Mouse (Mus musculus): ENCODE measurements around the gene Dhrs3. TPM values are rescaled to one million over a fixed set of nuclear protein-coding genes. Genes with fewer than 3 reads are reported as not detected.

Gene Dhrs3
- total and polyA plus RNA-seq, 3 experiments, result 7.9 to 37.7 (median 10.5) TPM

- Histone ChIP-seq H3K36me3 (replicated peaks in 1 of 2; ENCODE audit: control insufficient read depth in 1 of 2, insufficient read depth in 1 of 2, low read length in 1 of 2) (no peaks in the 10 kb centered on the region), H3K9ac (ENCODE audit: insufficient read depth, low read depth) (no peak overlapping the region), H3K4me2 (ENCODE audit: insufficient read depth, low read depth, poor library complexity, severe bottlenecking) (no peak overlapping the region), H3K9me3 (replicated peaks; ENCODE audit: low read length) (no peaks in the 10 kb centered on the region), H3K4me1 (ENCODE audit: control insufficient read depth in 1 of 2, insufficient read depth in 2 of 2) (no peaks in the 10 kb centered on the region), H3K4me3 (replicated peaks in 1 of 3; ENCODE audit: low read depth in 2 of 3, low read length in 2 of 3, poor library complexity in 1 of 3) (no peak overlapping the region), H3K27me3 (replicated peaks) (peaks cover 1% of the 10 kb centered on the region), H3K27ac (ENCODE audit: insufficient read depth, low read depth) (no peak overlapping the region), H3K79me2 (replicated peaks; ENCODE audit: control insufficient read depth, extremely low read depth, insufficient read depth, poor library complexity, severe bottlenecking) (no peaks in the 10 kb centered on the region)
- dilution Hi-C loops (cut with MboI; ENCODE audit: extremely low pct_ligation_motif_present, extremely low pct_unique_long_range_greater_than_20kb, low sequenced_read_pairs), result no loop called here
- DNase-seq (ENCODE audit: extremely low read depth), result no peak
- TF ChIP-seq JUND (conservative IDR thresholded peaks at IDR 0.05; ENCODE audit: low read depth, low read length) (no peak), RAD21 (IDR thresholded peaks at IDR 0.05; ENCODE audit: low read depth, low read length) (no peak), E2F4 (IDR thresholded peaks at IDR 0.05; ENCODE audit: insufficient replicate concordance, low read depth, low read length) (no peak), ZKSCAN1 (IDR thresholded peaks at IDR 0.05; ENCODE audit: borderline replicate concordance, low read depth, low read length) (no peak), ELF1 (IDR thresholded peaks at IDR 0.05; ENCODE audit: low read depth, low read length) (no peak), MAFK (IDR thresholded peaks at IDR 0.05; ENCODE audit: insufficient replicate concordance, low read length) (peak; percentile 67; the same call in 1 of the 2 replicates), CHD1 (IDR thresholded peaks at IDR 0.05; ENCODE audit: low read depth, low read length) (no peak), MYC (IDR thresholded peaks at IDR 0.05; ENCODE audit: low read depth, low read length) (no peak)
- in situ Hi-C loops (cut with MboI; ENCODE audit: low pct_ligation_motif_present, low pct_unique_long_range_greater_than_20kb, low sequenced_read_pairs), result no loop called here
These were observed 24.0 kb upstream of the Dhrs3 start for GRCm38 (mm10) chr4:144868584-144868983.

- in situ Hi-C loops (cut with MboI; ENCODE audit: low pct_ligation_motif_present, low pct_unique_long_range_greater_than_20kb, low sequenced_read_pairs), result no loop called here
- Histone ChIP-seq H3K36me3 (replicated peaks in 1 of 2; ENCODE audit: control insufficient read depth in 1 of 2, insufficient read depth in 1 of 2, low read length in 1 of 2) (no peaks in the 10 kb centered on the region), H3K27ac (ENCODE audit: insufficient read depth, low read depth) (no peak overlapping the region)
These were observed 19.7 kb upstream of the Dhrs3 start for GRCm38 (mm10) chr4:144872905-144873304.

More at GRCm38 (mm10) chr4:144872905-144873304, 19.7 kb upstream of the Dhrs3 start:
- dilution Hi-C loops (cut with MboI; ENCODE audit: extremely low pct_ligation_motif_present, extremely low pct_unique_long_range_greater_than_20kb, low sequenced_read_pairs), result no loop called here
- peak; percentile 33 for DNase-seq (ENCODE audit: extremely low read depth)
- H3K9me3 ChIP-seq (replicated peaks; ENCODE audit: low read length), result no peaks in the 10 kb centered on the region
- no peak overlapping the region for H3K4me2 ChIP-seq (ENCODE audit: insufficient read depth, low read depth, poor library complexity, severe bottlenecking)
- H3K4me3 ChIP-seq (replicated peaks in 1 of 3; ENCODE audit: low read depth in 2 of 3, low read length in 2 of 3, poor library complexity in 1 of 3), result no peak overlapping the region
- H3K4me1 ChIP-seq (ENCODE audit: control insufficient read depth in 1 of 2, insufficient read depth in 2 of 2), result no peaks in the 10 kb centered on the region
- no peak overlapping the region for H3K9ac ChIP-seq (ENCODE audit: insufficient read depth, low read depth)
- no peaks in the 10 kb centered on the region for H3K27me3 ChIP-seq (replicated peaks)
- H3K79me2 ChIP-seq (replicated peaks; ENCODE audit: control insufficient read depth, extremely low read depth, insufficient read depth, poor library complexity, severe bottlenecking), result no peaks in the 10 kb centered on the region
- TF ChIP-seq CTCF (conservative IDR thresholded peaks at IDR 0.05 in 1 of 2, IDR thresholded peaks at IDR 0.05 in 1 of 2; ENCODE audit: low read depth in 2 of 2, low read length in 2 of 2) (peak; percentile 56 to 75; a peak in 3 of 4 replicates), ZMIZ1 (IDR thresholded peaks at IDR 0.05; ENCODE audit: low read depth, low read length) (no peak), CHD2 (IDR thresholded peaks at IDR 0.05; ENCODE audit: low read length) (no peak), MAX (IDR thresholded peaks at IDR 0.05; ENCODE audit: low read length) (no peak), MYC (IDR thresholded peaks at IDR 0.05; ENCODE audit: low read depth, low read length) (no peak), KAT2A (IDR thresholded peaks at IDR 0.05; ENCODE audit: insufficient replicate concordance, low read length) (no peak), RCOR1 (conservative IDR thresholded peaks at IDR 0.05; ENCODE audit: low read depth, low read length) (no peak), JUND (conservative IDR thresholded peaks at IDR 0.05; ENCODE audit: low read depth, low read length) (no peak), MEF2A (IDR thresholded peaks at IDR 0.05; ENCODE audit: borderline replicate concordance, low read depth, low read length) (no peak), SIN3A (IDR thresholded peaks at IDR 0.05; ENCODE audit: low read length) (no peak), RAD21 (IDR thresholded peaks at IDR 0.05; ENCODE audit: low read depth, low read length) (peak; percentile 76), ZC3H11A (IDR thresholded peaks at IDR 0.05; ENCODE audit: low read depth, low read length) (no peak), SMC3 (IDR thresholded peaks at IDR 0.05; ENCODE audit: low read depth, low read length) (peak; percentile 49; the same call in 1 of the 2 replicates)
